Mouse (Mus musculus) embryonic facial prominence, embryonic 10.5 days (tissue): ENCODE measurements around the gene Tnik. TPM values are rescaled to one million over a fixed set of nuclear protein-coding genes. Genes with fewer than 3 reads are reported as not detected.

Source experiments
- DNase-seq: peaks from one replicate; pipeline ENCODE4 v3.0.0-alpha.2; 2017; ENCODE audit warnings: low spot score
- H3K27ac ChIP-seq: fragments of 300-500 bp; sonication (generic); replicated peaks from 2 replicates; pipeline ENCODE4 v1.5.1; 2016; ENCODE audit warnings: mild to moderate bottlenecking
- H3K27me3 ChIP-seq: fragments of 300-500 bp; sonication (generic); replicated peaks from 2 replicates; pipeline ENCODE4 v1.6.1; 2016; ENCODE audit warnings: low read depth, mild to moderate bottlenecking; ENCODE audit not compliant: poor library complexity, severe bottlenecking
- H3K36me3 ChIP-seq: fragments of 300-500 bp; sonication (generic); replicated peaks from 2 replicates; pipeline ENCODE4 v1.6.1; 2016; ENCODE audit warnings: mild to moderate bottlenecking, moderate library complexity
- H3K4me1 ChIP-seq: fragments of 300-500 bp; sonication (generic); 2 replicates; pipeline ENCODE4 v1.6.1; 2016
- H3K4me3 ChIP-seq: fragments of 300-500 bp; sonication (generic); 2 replicates; pipeline ENCODE4 v1.5.1; 2016; ENCODE audit warnings: mild to moderate bottlenecking, moderate library complexity
- H3K9me3 ChIP-seq: fragments of 300-500 bp; sonication (generic); 2 replicates; pipeline ENCODE4 v1.6.1; 2016; ENCODE audit warnings: mild to moderate bottlenecking
- WGBS: fragments of 180-500 bp; shearing (Covaris S2); methylation state at CpG from one replicate; pipeline ENCODE4 v1.1.7; 2016; 5-methylcytosine and 5-hydroxymethylcytosine counted together
- polyA plus RNA-seq: library from polyadenylated mRNA; unstranded; fragments of >200 nt; fragmentation: Nextera tagmentation; extraction: Ambion mirVana; gene quantifications from 2 replicates; pipeline ENCODE4 v1.2.1, GENCODE M21; 2016

The Tnik gene
- polyA plus RNA-seq, 1 experiment from 2014 or later: 12.8 TPM

DNA sequence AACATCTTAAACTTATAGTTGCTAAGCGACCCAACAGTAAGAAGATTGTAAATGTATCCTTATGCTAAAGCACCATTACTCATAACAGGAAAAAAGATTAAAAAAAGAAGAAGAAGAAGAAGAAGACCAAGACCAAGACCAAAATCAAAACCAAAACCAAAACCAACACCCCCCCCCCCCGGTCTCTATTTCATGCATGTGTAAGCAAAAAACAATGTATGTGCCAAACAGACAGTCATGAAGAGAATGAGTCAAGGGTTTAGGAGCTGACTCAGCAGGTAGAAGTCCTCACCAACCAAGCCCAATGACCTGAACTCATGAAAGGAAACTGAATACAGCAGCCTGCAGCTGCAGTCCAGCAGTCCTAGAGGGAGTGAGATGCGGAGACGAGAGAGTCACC lies 26.3 kb upstream of the Tnik start:
- WGBS: 94% methylated on average over 4 of the region's 4 CpGs
- H3K27me3 ChIP-seq: no peaks in the 10 kb centered on the region
- DNase-seq: no peak
- H3K4me3 ChIP-seq: no peak overlapping the region
- no peaks in the 10 kb centered on the region for H3K36me3 ChIP-seq
- no peaks in the 10 kb centered on the region for H3K4me1 ChIP-seq
- H3K27ac ChIP-seq: no peak overlapping the region
- no peaks in the 10 kb centered on the region for H3K9me3 ChIP-seq

GRCm38 (mm10) chr3:28238136-28238535 lies 24.9 kb upstream of the Tnik start:
- H3K4me1 ChIP-seq: no peaks in the 10 kb centered on the region

GRCm38 (mm10) chr3:28242561-28242960 lies 20.5 kb upstream of the Tnik start:
- no peak overlapping the region for H3K4me3 ChIP-seq
- H3K4me1 ChIP-seq: no peaks in the 10 kb centered on the region
- no peak overlapping the region for H3K27ac ChIP-seq
- 90% methylated on average over 2 of the region's 2 CpGs for WGBS
- no peaks in the 10 kb centered on the region for H3K9me3 ChIP-seq
- DNase-seq: no peak
- no peaks in the 10 kb centered on the region for H3K36me3 ChIP-seq
- no peaks in the 10 kb centered on the region for H3K27me3 ChIP-seq

More at GRCm38 (mm10) chr3:28238136-28238535, 24.9 kb upstream of the Tnik start:
- no peak overlapping the region for H3K27ac ChIP-seq
- no peaks in the 10 kb centered on the region for H3K36me3 ChIP-seq
- no peak for DNase-seq
- H3K4me3 ChIP-seq: no peak overlapping the region
- H3K27me3 ChIP-seq: no peaks in the 10 kb centered on the region
- WGBS: 80% methylated on average over 2 of the region's 2 CpGs
- H3K9me3 ChIP-seq: no peaks in the 10 kb centered on the region

- Histone ChIP-seq H3K36me3 (no peaks in the 10 kb centered on the region), H3K4me3 (no peak overlapping the region), H3K9me3 (no peaks in the 10 kb centered on the region), H3K27ac (no peak overlapping the region), H3K4me1 (no peaks in the 10 kb centered on the region), H3K27me3 (no peaks in the 10 kb centered on the region)
- DNase-seq: no peak
- WGBS: 84% methylated on average over 5 of the region's 5 CpGs
Observed at GRCm38 (mm10) chr3:28244244-28244890, 18.6 kb upstream of the Tnik start.

- 63% methylated on average over 3 of the region's 3 CpGs for WGBS
- H3K4me1 ChIP-seq: no peaks in the 10 kb centered on the region; the same call in 1 of the 2 replicates
- H3K9me3 ChIP-seq: no peaks in the 10 kb centered on the region
- H3K27ac ChIP-seq: no peak overlapping the region
- no peaks in the 10 kb centered on the region for H3K36me3 ChIP-seq
- H3K27me3 ChIP-seq: no peaks in the 10 kb centered on the region
- H3K4me3 ChIP-seq: no peak overlapping the region
- DNase-seq: no peak
Observed at GRCm38 (mm10) chr3:28248255-28248957, 14.6 kb upstream of the Tnik start.

DNA sequence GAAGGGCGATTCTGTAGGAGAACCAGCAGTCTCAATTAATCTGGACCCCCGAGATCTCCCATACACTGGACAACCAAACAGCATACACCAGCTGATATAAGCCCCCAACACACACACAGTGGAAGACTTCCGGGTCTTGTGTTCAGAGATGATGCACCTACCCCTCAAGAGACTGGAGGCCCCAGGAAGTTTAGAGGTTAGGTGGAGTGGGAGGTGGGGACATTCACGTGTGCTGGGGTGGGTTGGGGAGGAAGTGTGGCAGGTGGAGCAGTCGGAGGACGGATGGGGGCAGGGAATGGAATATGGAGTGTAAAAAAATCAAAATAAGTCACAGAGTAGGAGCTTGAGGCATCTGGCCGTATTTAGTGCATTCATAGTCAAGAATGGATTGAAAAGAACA lies 7.3 kb upstream of the Tnik start:
- Histone ChIP-seq H3K9me3 (no peaks in the 10 kb centered on the region), H3K4me3 (no peak overlapping the region), H3K36me3 (no peaks in the 10 kb centered on the region), H3K27me3 (peaks cover 9% of the 10 kb centered on the region), H3K4me1 (no peaks in the 10 kb centered on the region; the same call in 1 of the 2 replicates), H3K27ac (no peak overlapping the region)
- 91% methylated on average over 7 of the region's 7 CpGs for WGBS
- no peak for DNase-seq

DNA sequence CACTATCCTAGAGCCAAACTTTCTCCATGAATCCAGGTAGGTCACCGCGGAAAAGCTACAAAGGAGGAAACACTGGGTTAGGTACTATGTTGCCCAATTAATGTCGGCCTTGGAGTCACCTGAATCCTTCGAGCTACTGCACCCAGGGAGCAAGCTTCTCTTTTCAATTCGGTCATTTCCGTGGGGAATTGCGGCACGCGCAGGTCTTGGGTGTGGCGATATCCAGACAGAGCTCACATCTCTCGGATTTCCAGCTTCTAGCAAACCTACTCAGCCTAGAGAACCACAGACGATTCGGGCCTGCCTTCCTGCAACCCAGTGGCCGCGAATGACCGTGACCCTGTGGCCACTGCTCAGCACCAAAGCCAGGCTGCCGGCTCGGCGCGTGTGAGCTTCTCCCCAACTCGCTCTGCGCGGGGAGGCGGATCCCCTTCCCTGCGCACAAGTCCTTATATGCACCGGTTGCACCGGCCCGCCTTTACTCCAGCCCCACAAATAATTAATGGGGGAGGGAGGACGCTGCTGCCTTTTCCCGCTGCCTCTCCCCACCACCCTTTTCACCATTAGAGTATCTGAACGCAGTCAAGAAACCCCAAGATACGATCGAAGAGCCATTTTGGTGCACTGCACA lies 528 bp upstream of the Tnik start:
- under 1% methylated on average over 33 of the region's 33 CpGs for WGBS
- Histone ChIP-seq H3K27me3 (peaks cover 48% of the 10 kb centered on the region), H3K36me3 (no peaks in the 10 kb centered on the region), H3K4me3 (peak overlapping the region; percentile 72), H3K4me1 (peaks cover 46% of the 10 kb centered on the region), H3K27ac (peak overlapping the region; percentile 83), H3K9me3 (no peaks in the 10 kb centered on the region)
- peak; percentile 77 for DNase-seq

- no peaks in the 10 kb centered on the region for H3K9me3 ChIP-seq
- peaks cover 58% of the 10 kb centered on the region for H3K4me1 ChIP-seq
- peak overlapping the region; percentile 72 for H3K4me3 ChIP-seq
- no peaks in the 10 kb centered on the region for H3K36me3 ChIP-seq
- peak overlapping the region; percentile 83 for H3K27ac ChIP-seq
- 3% methylated on average over 26 of the region's 26 CpGs for WGBS
- peaks cover 48% of the 10 kb centered on the region for H3K27me3 ChIP-seq
- peak; percentile 60 for DNase-seq
Observed at GRCm38 (mm10) chr3:28263948-28264840, 1.2 kb downstream of the Tnik start.

GRCm38 (mm10) chr3:28264841-28265150 lies 1.8 kb downstream of the Tnik start:
- 0 out of 2 replicates have a peak overlapping the region, but pooled peaks have one; percentile 83 for H3K27ac ChIP-seq
- WGBS: 24% methylated on average over 5 of the region's 5 CpGs

DNA sequence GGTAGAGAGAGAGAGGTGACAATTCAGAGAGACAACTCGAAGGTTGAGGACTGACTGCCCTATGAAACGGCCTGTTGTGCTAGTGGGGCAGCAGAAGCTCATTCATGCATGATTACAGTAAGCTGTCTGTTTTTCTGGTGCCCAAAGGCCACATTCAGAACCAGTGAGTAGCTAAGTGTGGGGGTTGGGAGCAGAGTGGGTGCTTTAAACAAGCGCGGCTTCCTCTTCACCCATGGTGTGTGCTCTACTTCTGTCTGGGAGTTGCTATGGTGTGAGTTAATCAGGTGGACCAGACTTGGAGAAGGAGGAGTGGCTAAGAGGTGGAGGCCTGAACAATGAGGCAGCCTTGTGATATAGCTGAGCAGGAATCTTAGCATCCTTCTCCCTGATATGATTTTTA lies 2.2 kb downstream of the Tnik start:
- Histone ChIP-seq H3K4me1 (peaks cover 58% of the 10 kb centered on the region), H3K27ac (peak overlapping the region; percentile 63), H3K36me3 (no peaks in the 10 kb centered on the region), H3K27me3 (peaks cover 45% of the 10 kb centered on the region), H3K4me3 (peak overlapping the region; percentile 72), H3K9me3 (no peaks in the 10 kb centered on the region)
- peak; percentile 10 for DNase-seq
- WGBS: 22% methylated on average over 4 of the region's 4 CpGs

More at GRCm38 (mm10) chr3:28264841-28265150, 1.8 kb downstream of the Tnik start:
- DNase-seq: no peak
- Histone ChIP-seq H3K4me3 (peak overlapping the region; percentile 72), H3K36me3 (no peaks in the 10 kb centered on the region), H3K27me3 (peaks cover 48% of the 10 kb centered on the region), H3K4me1 (peaks cover 58% of the 10 kb centered on the region), H3K9me3 (no peaks in the 10 kb centered on the region)

DNA sequence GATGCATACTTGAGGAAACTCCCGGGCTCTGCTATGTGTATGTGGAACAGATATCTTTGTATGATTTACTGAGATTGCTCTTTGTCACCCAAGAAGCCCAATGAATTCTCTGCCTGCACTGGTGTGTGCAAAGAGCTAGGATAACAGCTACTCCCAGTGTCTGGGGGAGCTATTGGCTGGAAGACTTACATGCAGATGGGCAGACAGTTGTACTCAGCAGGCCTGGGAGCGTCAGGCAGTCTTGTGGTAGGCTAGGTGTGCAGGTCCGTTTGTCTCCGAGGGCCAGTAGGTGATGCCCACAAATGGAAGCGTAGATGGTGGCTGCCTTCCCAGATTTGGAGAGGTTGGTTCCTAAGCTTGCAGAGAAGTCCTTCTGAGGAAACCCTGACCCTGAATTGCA lies 2.6 kb downstream of the Tnik start:
- peak overlapping the region; percentile 72 for H3K4me3 ChIP-seq
- no peaks in the 10 kb centered on the region for H3K36me3 ChIP-seq
- peaks cover 58% of the 10 kb centered on the region for H3K4me1 ChIP-seq
- 57% methylated on average over 5 of the region's 5 CpGs for WGBS
- DNase-seq: peak; percentile 21
- peak overlapping the region; percentile 63 for H3K27ac ChIP-seq
- peaks cover 43% of the 10 kb centered on the region for H3K27me3 ChIP-seq
- H3K9me3 ChIP-seq: no peaks in the 10 kb centered on the region

DNA sequence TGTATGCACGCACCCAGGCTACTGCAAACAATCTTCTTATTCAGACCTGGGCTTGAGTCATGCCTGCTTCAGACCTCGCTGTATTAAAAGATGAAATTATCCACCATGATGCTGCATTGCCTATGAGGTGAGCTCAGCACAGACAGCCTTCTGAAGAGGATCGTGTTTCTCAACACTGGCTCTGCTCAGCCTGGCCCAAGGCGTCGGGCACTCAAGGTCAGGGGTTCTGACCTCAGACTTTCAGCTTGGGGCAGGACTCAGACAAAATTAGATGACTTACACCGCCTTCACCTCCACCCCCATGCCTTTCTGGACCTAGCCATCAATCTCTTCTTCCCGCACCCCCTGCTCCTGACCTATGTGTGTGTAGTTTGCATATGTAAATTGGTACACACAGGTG lies 4.2 kb downstream of the Tnik start:
- 34% methylated on average over 7 of the region's 7 CpGs for WGBS
- H3K4me3 ChIP-seq: no peak overlapping the region
- H3K9me3 ChIP-seq: no peaks in the 10 kb centered on the region
- H3K27me3 ChIP-seq: peaks cover 30% of the 10 kb centered on the region
- no peak overlapping the region for H3K27ac ChIP-seq
- H3K36me3 ChIP-seq: no peaks in the 10 kb centered on the region
- H3K4me1 ChIP-seq: peaks cover 56% of the 10 kb centered on the region
- DNase-seq: peak; percentile 14
